7 mouse cellular contexts compared by ENCODE assay signal in genomic region chr2:26445666-26446445, GRCm38 (mm10). TPM values are rescaled to one million over a fixed set of nuclear protein-coding genes. Genes with fewer than 3 reads are reported as not detected.
DNase-seq lines count a peak whose midpoint lies in the region; ATAC-seq and TF ChIP-seq lines count a peak whose summit lies in the region.

No protein-coding gene starts in this region.

- ATAC-seq in Patski = peak; percentile 67
- peak; percentile 91 for ATAC-seq in hindbrain, embryonic 15.5 days (ENCODE audit: low FRiP score, low read depth)

- H3K36me3 ChIP-seq in hindbrain, embryonic 15.5 days = peaks cover 10% of the 10 kb centered on the region

- peaks cover 51% of the 10 kb centered on the region for H3K4me1 ChIP-seq in hindbrain, embryonic 15.5 days (replicated peaks)

- no peaks in the 10 kb centered on the region for H3K27me3 ChIP-seq in Patski
- H3K27me3 ChIP-seq in hindbrain, embryonic 15.5 days = no peaks in the 10 kb centered on the region

- WGBS in hindbrain, embryonic 15.5 days = under 1% methylated on average over 44 of the region's 44 CpGs

- CTCF ChIA-PET in Patski (lab: Charles Lee) = interaction anchor here (0.8 to 1.7 kb wide), 5 partner anchors 9 to 124 kb away, joined by 3 read pairs; partner anchors contain the start of gene Inpp5e

- peak overlapping the region; percentile 61 for H3K9ac ChIP-seq in hindbrain, embryonic 15.5 days

- no peak for DNase-seq in Patski (ENCODE audit: low read depth, low spot score)
- peak; percentile 96 for DNase-seq in cerebellum, adult 9-11 months
- peak; percentile 94 to 95 for DNase-seq in frontal cortex, postnatal 14 days (ENCODE audit: low spot score in 2 of 2)
- peak; percentile 89 to 94 for DNase-seq in left cerebral cortex, adult 2 months (ENCODE audit: extremely low spot score in 1 of 2, low spot score in 2 of 2)
- peak; percentile 94 to 97 for DNase-seq in lung, postnatal 4 days
- DNase-seq in right cerebral cortex, postnatal 10 days (ENCODE audit: low spot score in 2 of 2) = peak; percentile 97 to 98

- intact Hi-C loops in left cerebral cortex, adult 2 months (cut with DNase I) = loop anchor here (5.0 kb wide), 2 partner anchors 191 to 456 kb away; partner anchors contain the start of gene Surf6

- peak overlapping the region; percentile 94 for H3K27ac ChIP-seq in hindbrain, embryonic 15.5 days (replicated peaks)
- peak overlapping the region; percentile 91 for H3K27ac ChIP-seq in left cerebral cortex, adult 2 months

- in situ Hi-C loops in Patski (cut with MboI; ENCODE audit: low pct_unique_long_range_greater_than_20kb) = loop anchor here (25.0 kb wide), 1 partner anchor 466 kb away; the partner anchor contains the start of genes Med22, Rpl7a, Surf1 and Surf2

- peak overlapping the region; percentile 65 for H3K4me3 ChIP-seq in hindbrain, embryonic 15.5 days
- peak overlapping the region; percentile 86 for H3K4me3 ChIP-seq in left cerebral cortex, adult 2 months

- TF ChIP-seq CTCF in Patski (IDR thresholded peaks at IDR 0.05) = no peak
- TF ChIP-seq CTCF in left cerebral cortex, adult 2 months (IDR thresholded peaks at IDR 0.05) = peak; percentile 6

- no peaks in the 10 kb centered on the region for H3K9me3 ChIP-seq in hindbrain, embryonic 15.5 days

- peak overlapping the region; percentile 81 for H3K4me2 ChIP-seq in hindbrain, embryonic 15.5 days

- POLR2A ChIA-PET in Patski (lab: Charles Lee) = interaction anchor here (0.5 to 1.7 kb wide), 7 partner anchors 14 to 139 kb away, joined by 3 to 4 read pairs (median 3); no protein-coding TSS in a partner anchor

RNA-seq across cellular contexts. Expression of gene Sec16a, which starts 0.8 kb away (rescaled TPM):
- polyA plus RNA-seq in Patski (2021) = 49.4 TPM
- polyA plus RNA-seq in hindbrain, embryonic 15.5 days (2015; fragmentation: Nextera tagmentation; extraction: Ambion mirVana) = 17.5 and 21.6 TPM in 2 replicates
- total RNA-seq in left cerebral cortex, adult 2 months (2021) = 10 to 100 TPM; 50.6 to 50.9 TPM

RNA-seq across cellular contexts. Expression of gene Inpp5e, which starts 36.9 kb away (rescaled TPM):
- polyA plus RNA-seq in Patski (2021) = 31.6 TPM
- 25.9 and 26.1 TPM in 2 replicates for polyA plus RNA-seq in hindbrain, embryonic 15.5 days (2015; fragmentation: Nextera tagmentation; extraction: Ambion mirVana)
- 10 to 100 TPM; 28.1 to 28.2 TPM for total RNA-seq in left cerebral cortex, adult 2 months (2021)

RNA-seq across cellular contexts. Expression of gene Pmpca, which starts 56.7 kb away (rescaled TPM):
- 99.2 TPM for polyA plus RNA-seq in Patski (2021)
- polyA plus RNA-seq in hindbrain, embryonic 15.5 days (2015; fragmentation: Nextera tagmentation; extraction: Ambion mirVana) = 90.0 and 91.9 TPM in 2 replicates
- 10 to 100 TPM; 93.6 to 94.4 TPM for total RNA-seq in left cerebral cortex, adult 2 months (2021)

RNA-seq across cellular contexts. Expression of gene Entr1, which starts 56.7 kb away (rescaled TPM):
- polyA plus RNA-seq in Patski (2021) = 89.9 TPM
- polyA plus RNA-seq in hindbrain, embryonic 15.5 days (2015; fragmentation: Nextera tagmentation; extraction: Ambion mirVana) = 151 and 163 TPM in 2 replicates
- total RNA-seq in left cerebral cortex, adult 2 months (2021) = 100 to 1,000 TPM; 152 to 164 TPM
